Mouse (Mus musculus): ENCODE measurements around the gene Rpp25. TPM values are rescaled to one million over a fixed set of nuclear protein-coding genes. Genes with fewer than 3 reads are reported as not detected.

Rpp25 gene
- polyA plus RNA-seq, 1 experiment from 2014 or later = 10.7 TPM

GRCm38 (mm10) chr9:57523754-57524153 is 19.9 kb downstream of the Rpp25 start:
- H3K4me2 ChIP-seq (ENCODE audit: low read length) = no peak overlapping the region
- H3K9ac ChIP-seq (ENCODE audit: low read length) = no peak overlapping the region
- H3K4me3 ChIP-seq (ENCODE audit: low read depth, low read length) = no peak overlapping the region
- no peaks in the 10 kb centered on the region for H3K9me3 ChIP-seq (ENCODE audit: control insufficient read depth, low read length)
- no peak overlapping the region for H3K27ac ChIP-seq (ENCODE audit: low read depth)
- 91% methylated on average over 1 of the region's 1 CpGs for WGBS
- no peaks in the 10 kb centered on the region for H3K27me3 ChIP-seq (replicated peaks; ENCODE audit: control insufficient read depth, insufficient read depth, low read length)
- peaks cover 19% of the 10 kb centered on the region for H3K4me1 ChIP-seq (replicated peaks; ENCODE audit: control insufficient read depth, insufficient read depth, low read length)
- H3K36me3 ChIP-seq (ENCODE audit: control insufficient read depth, insufficient read depth, low read length) = peaks cover under 1% of the 10 kb centered on the region; the same call in 1 of the 2 replicates
- DNase-seq (ENCODE audit: low spot score) = no peak
- no peak for ATAC-seq (replicated peaks; ENCODE audit: low FRiP score, low TSS enrichment, low read depth)

GRCm38 (mm10) chr9:57524439-57524838 is 20.6 kb downstream of the Rpp25 start:
- peaks cover 19% of the 10 kb centered on the region for H3K4me1 ChIP-seq (replicated peaks; ENCODE audit: control insufficient read depth, insufficient read depth, low read length)
- peaks cover 8% of the 10 kb centered on the region; the same call in 1 of the 2 replicates for H3K36me3 ChIP-seq (ENCODE audit: control insufficient read depth, insufficient read depth, low read length)
- no peaks in the 10 kb centered on the region for H3K9me3 ChIP-seq (ENCODE audit: control insufficient read depth, low read length)
- H3K27ac ChIP-seq (ENCODE audit: low read depth) = no peak overlapping the region
- H3K4me2 ChIP-seq (ENCODE audit: low read length) = no peak overlapping the region
- ATAC-seq (replicated peaks; ENCODE audit: low FRiP score, low TSS enrichment, low read depth) (no peak), DNase-seq (ENCODE audit: low spot score) (no peak)
- no peak overlapping the region for H3K4me3 ChIP-seq (ENCODE audit: low read depth, low read length)
- no peak overlapping the region for H3K9ac ChIP-seq (ENCODE audit: low read length)
- no peaks in the 10 kb centered on the region for H3K27me3 ChIP-seq (replicated peaks; ENCODE audit: control insufficient read depth, insufficient read depth, low read length)

GRCm38 (mm10) chr9:57525516-57525915 is 21.7 kb downstream of the Rpp25 start:
- Histone ChIP-seq H3K4me1 (replicated peaks; ENCODE audit: control insufficient read depth, insufficient read depth, low read length) (peaks cover 18% of the 10 kb centered on the region), H3K9me3 (ENCODE audit: control insufficient read depth, low read length) (no peaks in the 10 kb centered on the region), H3K36me3 (ENCODE audit: control insufficient read depth, insufficient read depth, low read length) (peaks cover 18% of the 10 kb centered on the region), H3K27me3 (replicated peaks; ENCODE audit: control insufficient read depth, insufficient read depth, low read length) (no peaks in the 10 kb centered on the region), H3K4me3 (ENCODE audit: low read depth, low read length) (no peak overlapping the region), H3K27ac (ENCODE audit: low read depth) (no peak overlapping the region), H3K9ac (ENCODE audit: low read length) (no peak overlapping the region), H3K4me2 (ENCODE audit: low read length) (no peak overlapping the region)
- no peak for DNase-seq (ENCODE audit: low spot score)
- no peak for ATAC-seq (replicated peaks; ENCODE audit: low FRiP score, low TSS enrichment, low read depth)
- WGBS = 73% methylated on average over 2 of the region's 2 CpGs

DNA sequence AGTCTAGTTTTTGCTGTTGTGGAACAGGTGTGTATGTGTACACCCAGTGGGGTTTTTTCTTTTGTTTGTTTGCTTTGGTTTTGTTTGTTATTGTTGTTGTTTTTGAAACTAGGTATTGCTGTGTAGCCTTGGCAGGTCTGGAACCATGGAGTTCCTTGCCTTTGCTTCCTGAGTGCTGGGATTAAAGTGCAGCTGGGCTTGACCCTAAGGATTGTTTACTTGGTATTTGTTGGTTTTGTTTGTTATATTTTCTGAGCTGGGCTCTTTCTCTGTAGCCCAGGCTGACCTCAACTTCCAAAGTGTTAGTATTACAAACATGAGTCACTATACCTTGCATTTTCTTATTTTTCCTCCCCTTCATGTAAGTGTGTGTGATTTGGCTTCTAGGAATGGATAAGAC is 22.6 kb downstream of the Rpp25 start:
- peaks cover 16% of the 10 kb centered on the region for H3K4me1 ChIP-seq (replicated peaks; ENCODE audit: control insufficient read depth, insufficient read depth, low read length)
- H3K4me3 ChIP-seq (ENCODE audit: low read depth, low read length) = no peak overlapping the region
- H3K4me2 ChIP-seq (ENCODE audit: low read length) = no peak overlapping the region
- no peaks in the 10 kb centered on the region for H3K27me3 ChIP-seq (replicated peaks; ENCODE audit: control insufficient read depth, insufficient read depth, low read length)
- H3K9me3 ChIP-seq (ENCODE audit: control insufficient read depth, low read length) = no peaks in the 10 kb centered on the region
- no peak overlapping the region for H3K27ac ChIP-seq (ENCODE audit: low read depth)
- peaks cover 24% of the 10 kb centered on the region for H3K36me3 ChIP-seq (ENCODE audit: control insufficient read depth, insufficient read depth, low read length)
- H3K9ac ChIP-seq (ENCODE audit: low read length) = no peak overlapping the region
- ATAC-seq (replicated peaks; ENCODE audit: low FRiP score, low TSS enrichment, low read depth) (no peak), DNase-seq (ENCODE audit: low spot score) (no peak)

GRCm38 (mm10) chr9:57531946-57532345 is 28.1 kb downstream of the Rpp25 start:
- H3K27me3 ChIP-seq (replicated peaks; ENCODE audit: control insufficient read depth, insufficient read depth, low read length) = no peaks in the 10 kb centered on the region
- H3K9me3 ChIP-seq (ENCODE audit: control insufficient read depth, low read length) = no peaks in the 10 kb centered on the region
- 0 out of 2 replicates have a peak, but pooled peaks cover 2% of the 10 kb centered on the region for H3K4me1 ChIP-seq (replicated peaks; ENCODE audit: control insufficient read depth, insufficient read depth, low read length)
- no peak overlapping the region for H3K4me3 ChIP-seq (ENCODE audit: low read depth, low read length)
- ATAC-seq (replicated peaks; ENCODE audit: low FRiP score, low TSS enrichment, low read depth) (no peak), DNase-seq (ENCODE audit: low spot score) (no peak)
- H3K36me3 ChIP-seq (ENCODE audit: control insufficient read depth, insufficient read depth, low read length) = peaks cover 55% of the 10 kb centered on the region
- no peak overlapping the region for H3K4me2 ChIP-seq (ENCODE audit: low read length)
- H3K27ac ChIP-seq (ENCODE audit: low read depth) = no peak overlapping the region
- no peak overlapping the region for H3K9ac ChIP-seq (ENCODE audit: low read length)
- WGBS = 66% methylated on average over 1 of the region's 1 CpGs

- Histone ChIP-seq H3K9ac (ENCODE audit: low read length) (no peak overlapping the region), H3K36me3 (ENCODE audit: control insufficient read depth, insufficient read depth, low read length) (peaks cover 56% of the 10 kb centered on the region), H3K9me3 (ENCODE audit: control insufficient read depth, low read length) (no peaks in the 10 kb centered on the region), H3K4me3 (ENCODE audit: low read depth, low read length) (no peak overlapping the region), H3K4me2 (ENCODE audit: low read length) (peak overlapping the region; percentile 64; the same call in 1 of the 2 replicates), H3K27ac (ENCODE audit: low read depth) (no peak overlapping the region), H3K4me1 (replicated peaks; ENCODE audit: control insufficient read depth, insufficient read depth, low read length) (peaks cover 19% of the 10 kb centered on the region; the same call in 1 of the 2 replicates), H3K27me3 (replicated peaks; ENCODE audit: control insufficient read depth, insufficient read depth, low read length) (no peaks in the 10 kb centered on the region)
- 87% methylated on average over 5 of the region's 5 CpGs for WGBS
- DNase-seq (ENCODE audit: low spot score) (no peak), ATAC-seq (replicated peaks; ENCODE audit: low FRiP score, low TSS enrichment, low read depth) (no peak)
Observed at GRCm38 (mm10) chr9:57536362-57536761, 32.5 kb downstream of the Rpp25 start.

- 2% methylated on average over 44 of the region's 45 CpGs for WGBS
- Histone ChIP-seq H3K9me3 (ENCODE audit: control insufficient read depth, low read length) (no peaks in the 10 kb centered on the region), H3K27ac (ENCODE audit: low read depth) (peak within 1 kb of the TSS; percentile 66), H3K4me2 (ENCODE audit: low read length) (peak within 1 kb of the TSS; percentile 64), H3K27me3 (replicated peaks; ENCODE audit: control insufficient read depth, insufficient read depth, low read length) (no peaks in the 10 kb centered on the region), H3K9ac (ENCODE audit: low read length) (peak within 1 kb of the TSS; percentile 72), H3K36me3 (ENCODE audit: control insufficient read depth, insufficient read depth, low read length) (peaks cover 51% of the 10 kb centered on the region), H3K4me3 (ENCODE audit: low read depth, low read length) (peak within 1 kb of the TSS; percentile 83), H3K4me1 (replicated peaks; ENCODE audit: control insufficient read depth, insufficient read depth, low read length) (peaks cover 19% of the 10 kb centered on the region; the same call in 1 of the 2 replicates)
- ATAC-seq (replicated peaks; ENCODE audit: low FRiP score, low TSS enrichment, low read depth) (peak; percentile 87), DNase-seq (ENCODE audit: low spot score) (peak; percentile 92)
Observed at GRCm38 (mm10) chr9:57537044-57537727, 33.4 kb downstream of the Rpp25 start, which contains the start of gene Fam219b. Gene Fam219b, plus strand, starts transcription at chr9:57537528.

DNA sequence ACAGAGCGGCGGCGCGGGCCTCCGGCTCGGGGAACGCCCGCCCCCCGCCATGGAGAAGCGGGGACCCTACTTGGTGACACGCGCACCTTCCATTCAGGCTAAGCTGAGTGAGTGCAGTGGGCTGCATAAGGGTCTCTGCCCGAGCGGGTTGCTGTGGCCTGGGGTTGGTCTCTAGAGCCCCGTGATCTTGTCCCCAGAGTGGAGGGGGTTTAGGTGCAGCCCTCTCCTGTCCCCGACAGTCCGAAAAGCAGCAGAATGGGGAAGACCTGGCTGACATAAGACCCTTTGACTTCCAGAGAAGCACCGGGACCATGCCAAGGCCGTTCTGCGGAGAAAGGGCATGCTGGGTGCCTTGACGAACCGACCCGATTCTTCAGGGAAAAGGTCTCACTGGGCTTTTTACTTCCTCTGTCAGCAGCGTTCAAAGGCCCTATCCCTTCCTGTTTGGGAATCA is 33.9 kb downstream of the Rpp25 start:
- Histone ChIP-seq H3K27me3 (replicated peaks; ENCODE audit: control insufficient read depth, insufficient read depth, low read length) (no peaks in the 10 kb centered on the region), H3K4me3 (ENCODE audit: low read depth, low read length) (peak overlapping the region; percentile 83), H3K9me3 (ENCODE audit: control insufficient read depth, low read length) (no peaks in the 10 kb centered on the region), H3K36me3 (ENCODE audit: control insufficient read depth, insufficient read depth, low read length) (peaks cover 51% of the 10 kb centered on the region), H3K4me2 (ENCODE audit: low read length) (peak overlapping the region; percentile 64), H3K27ac (ENCODE audit: low read depth) (peak overlapping the region; percentile 66), H3K4me1 (replicated peaks; ENCODE audit: control insufficient read depth, insufficient read depth, low read length) (peaks cover 19% of the 10 kb centered on the region; the same call in 1 of the 2 replicates), H3K9ac (ENCODE audit: low read length) (peak overlapping the region; percentile 72)
- DNase-seq (ENCODE audit: low spot score) (peak; percentile 75), ATAC-seq (replicated peaks; ENCODE audit: low FRiP score, low TSS enrichment, low read depth) (peak; percentile 56; the same call in 1 of the 2 replicates)
- WGBS = under 1% methylated on average over 24 of the region's 24 CpGs

DNA sequence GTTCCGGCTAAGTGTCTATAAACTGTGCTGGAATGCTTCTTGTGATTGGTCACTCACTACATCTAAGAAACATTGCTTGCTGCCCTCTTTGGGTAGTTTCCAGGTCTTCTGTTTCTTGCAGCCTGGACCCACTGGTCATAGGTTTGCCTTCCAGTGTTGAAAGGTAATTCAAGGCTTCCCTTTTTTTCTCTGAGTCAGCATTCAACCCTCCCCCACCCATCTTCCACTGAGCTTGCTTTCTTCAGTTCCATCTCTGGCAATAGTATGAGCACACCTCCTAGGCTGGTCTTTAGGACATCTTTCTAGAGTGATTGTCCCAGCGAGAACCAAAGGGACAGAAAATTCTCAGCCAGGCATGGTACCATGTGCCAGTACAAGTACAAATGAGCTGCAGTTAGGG is 35.7 kb downstream of the Rpp25 start:
- H3K27ac ChIP-seq (ENCODE audit: low read depth) = no peak overlapping the region
- peaks cover 53% of the 10 kb centered on the region for H3K36me3 ChIP-seq (ENCODE audit: control insufficient read depth, insufficient read depth, low read length)
- WGBS = 93% methylated on average over 2 of the region's 2 CpGs
- ATAC-seq (replicated peaks; ENCODE audit: low FRiP score, low TSS enrichment, low read depth) = no peak
- DNase-seq (ENCODE audit: low spot score) = no peak
- no peak overlapping the region for H3K4me2 ChIP-seq (ENCODE audit: low read length)
- H3K27me3 ChIP-seq (replicated peaks; ENCODE audit: control insufficient read depth, insufficient read depth, low read length) = no peaks in the 10 kb centered on the region
- no peak overlapping the region for H3K9ac ChIP-seq (ENCODE audit: low read length)
- peaks cover 19% of the 10 kb centered on the region; the same call in 1 of the 2 replicates for H3K4me1 ChIP-seq (replicated peaks; ENCODE audit: control insufficient read depth, insufficient read depth, low read length)
- H3K9me3 ChIP-seq (ENCODE audit: control insufficient read depth, low read length) = no peaks in the 10 kb centered on the region
- H3K4me3 ChIP-seq (ENCODE audit: low read depth, low read length) = no peak overlapping the region
